Mouse (Mus musculus): Measurements from ENCODE around the gene Mpped1.

Mpped1 gene

DNA sequence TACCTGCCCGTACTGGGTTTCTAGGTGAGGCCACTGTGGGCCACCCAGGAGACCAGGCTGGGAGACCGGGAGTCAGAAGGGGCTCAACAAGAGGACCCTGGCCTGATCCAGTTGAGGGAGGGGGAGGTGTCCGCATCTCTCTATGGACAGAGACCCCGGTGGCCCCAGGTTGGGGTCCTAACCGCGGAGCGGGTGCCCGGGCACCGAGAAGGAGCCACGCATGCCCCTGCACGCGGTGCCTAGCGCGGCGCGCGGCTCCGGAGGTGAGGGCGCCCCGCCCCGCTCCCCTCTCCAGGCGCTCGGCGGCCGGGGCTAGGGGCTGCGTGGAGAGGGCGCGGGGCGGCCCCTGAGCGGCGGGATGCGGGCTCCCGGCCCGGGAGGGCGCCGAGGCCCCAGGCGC, at the start of gene Mpped1:
Gene Mpped1 (plus strand): TSS at position 81 of the 400 bp plus-strand sequence.
- DNase-seq (ENCODE audit: low spot score in 2 of 2): no peak

DNA sequence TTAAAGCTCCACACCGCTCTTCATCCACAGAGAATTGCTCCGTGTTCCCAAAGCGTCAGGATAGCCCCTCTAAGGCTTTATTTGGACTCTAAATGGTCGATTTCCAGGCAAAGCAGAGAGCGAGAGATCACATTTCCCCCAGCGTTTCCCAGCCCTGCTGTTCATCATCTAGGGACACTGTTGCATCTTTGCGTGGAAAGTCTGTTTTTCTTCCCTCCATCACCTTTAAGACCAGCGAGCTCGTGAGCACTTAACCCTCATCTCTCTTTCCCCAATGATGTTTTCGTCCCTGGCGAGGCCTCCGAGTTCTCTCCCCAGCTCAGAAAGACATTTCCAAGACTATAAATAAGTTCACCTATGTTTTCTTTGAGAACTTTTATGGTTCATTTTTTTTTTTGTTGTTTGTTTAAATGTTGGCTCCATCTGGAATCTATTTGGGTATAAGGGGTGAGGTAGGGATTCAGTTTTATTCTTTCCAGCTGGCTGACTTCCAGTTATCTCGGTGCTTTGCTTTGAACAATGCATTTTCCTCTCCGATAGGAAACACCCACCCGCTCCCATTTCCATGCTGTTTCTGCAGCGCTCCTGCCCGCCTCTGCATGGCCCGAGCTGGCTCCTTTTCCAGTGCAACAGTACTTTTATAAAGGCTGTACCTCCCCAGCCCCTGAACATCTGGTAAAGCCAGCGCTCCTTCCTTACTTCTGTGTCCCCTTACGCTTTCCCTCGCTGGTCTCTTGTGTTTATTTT, 38.4 kb upstream of the Mpped1 start:
- DNase-seq (ENCODE audit: low spot score in 2 of 2): no peak

- DNase-seq (ENCODE audit: low spot score in 2 of 2): no peak
Measured at GRCm38 (mm10) chr15:83742018-83742417, 37.2 kb upstream of the Mpped1 start.

- no peak for DNase-seq (ENCODE audit: low spot score in 2 of 2)
Measured at GRCm38 (mm10) chr15:83746311-83746710, 33.0 kb upstream of the Mpped1 start.

GRCm38 (mm10) chr15:83748986-83749385, 30.3 kb upstream of the Mpped1 start:
- no peak for DNase-seq (ENCODE audit: low spot score in 2 of 2)

- DNase-seq (ENCODE audit: low spot score in 2 of 2): no peak
Measured at GRCm38 (mm10) chr15:83749436-83749835, 29.8 kb upstream of the Mpped1 start.

GRCm38 (mm10) chr15:83756742-83757141, 22.5 kb upstream of the Mpped1 start:
- no peak for DNase-seq (ENCODE audit: low spot score in 2 of 2)

DNA sequence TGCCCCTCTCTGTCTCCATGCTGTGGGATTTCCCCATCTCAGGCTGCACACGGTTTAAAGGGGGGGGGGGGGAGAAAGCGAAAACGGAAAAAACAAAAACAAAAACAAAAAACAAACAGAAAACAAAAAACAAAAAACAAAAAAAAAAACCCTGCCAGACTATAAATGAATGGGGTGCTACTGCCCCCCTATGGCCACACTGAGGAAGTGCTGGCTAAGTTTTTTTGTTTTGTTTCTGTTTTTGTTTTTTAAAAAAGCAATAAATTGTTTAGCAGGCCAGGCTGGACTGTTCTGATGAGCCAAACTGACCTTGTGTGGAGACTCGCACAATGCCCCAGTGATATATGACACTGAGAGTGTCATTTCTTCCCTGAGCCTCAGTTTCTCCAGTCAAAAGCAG, 20.3 kb upstream of the Mpped1 start:
- DNase-seq (ENCODE audit: low spot score in 2 of 2): no peak

- peak in 1 of 2 experiments; percentile 13 for DNase-seq (ENCODE audit: low spot score in 2 of 2)
Measured at GRCm38 (mm10) chr15:83760683-83761082, 18.6 kb upstream of the Mpped1 start.

- DNase-seq (ENCODE audit: low spot score in 2 of 2): no peak
Measured at GRCm38 (mm10) chr15:83761512-83761911, 17.8 kb upstream of the Mpped1 start.

DNA sequence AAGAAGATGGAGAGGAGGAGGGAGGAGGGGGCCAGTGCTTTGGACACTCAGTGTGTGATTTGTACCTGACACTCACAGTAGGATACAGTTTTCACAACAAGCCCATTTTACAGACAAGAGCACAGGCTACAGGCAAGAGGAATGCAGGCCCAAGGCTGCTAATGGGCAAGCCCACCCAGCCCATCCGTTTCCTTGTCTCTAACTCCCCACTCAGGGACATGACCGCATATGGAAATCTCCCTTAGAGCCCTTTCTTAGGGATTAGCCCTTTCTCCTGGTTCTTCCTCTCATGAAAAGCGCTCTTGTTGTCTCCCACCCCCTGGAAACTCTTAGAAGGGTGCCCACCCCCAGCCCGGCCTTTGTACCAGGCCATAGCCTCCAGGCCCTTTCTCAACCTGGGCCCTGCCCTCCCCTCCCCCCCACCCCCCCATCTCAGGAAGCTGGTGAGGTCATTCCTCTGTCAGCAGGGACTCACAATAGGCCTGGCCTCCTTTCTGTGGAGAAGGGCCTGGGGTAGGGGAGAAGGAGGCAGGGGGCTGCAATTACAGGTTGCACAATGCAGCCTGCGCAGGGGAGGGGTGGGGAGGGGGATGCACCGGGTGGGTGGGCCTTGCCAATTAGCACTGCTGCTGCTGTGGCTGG, 13.8 kb upstream of the Mpped1 start:
- DNase-seq (ENCODE audit: low spot score in 2 of 2): no peak

DNA sequence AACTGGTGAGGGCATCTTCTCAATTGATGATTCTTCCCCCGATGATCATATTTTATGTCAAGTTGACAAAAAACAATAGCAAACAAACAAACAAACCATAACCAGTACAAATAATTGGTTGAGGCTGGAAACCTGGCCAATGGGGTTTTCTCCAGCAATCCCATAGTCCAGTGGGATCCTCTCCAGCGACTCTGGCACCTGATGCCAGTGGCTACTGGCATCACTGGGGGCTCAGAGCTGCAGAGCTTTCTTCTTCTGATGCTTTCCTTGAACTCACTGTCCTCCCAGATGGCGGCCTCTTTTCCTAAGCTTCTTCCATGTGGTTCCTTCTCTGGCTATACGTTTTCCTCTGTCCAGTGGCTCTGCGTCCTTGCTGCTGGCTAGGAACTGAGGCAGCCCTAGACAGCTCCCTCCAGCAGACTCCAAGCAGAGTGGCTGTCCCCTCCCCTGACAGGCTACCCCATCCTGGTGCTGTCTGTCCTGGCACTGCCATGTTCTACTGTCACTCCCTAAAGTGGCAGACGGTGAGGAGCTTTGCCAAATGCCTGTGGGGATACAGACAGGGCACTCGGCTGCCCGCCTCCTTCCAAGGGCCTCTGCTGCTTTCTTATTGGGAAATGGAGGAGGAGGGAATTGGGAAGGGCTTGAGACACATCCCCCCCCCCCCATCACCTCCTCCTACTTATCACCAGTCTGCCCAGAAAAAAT, 7.8 kb upstream of the Mpped1 start:
- DNase-seq (ENCODE audit: low spot score in 2 of 2): no peak

- no peak for DNase-seq (ENCODE audit: low spot score in 2 of 2)
Measured at GRCm38 (mm10) chr15:83772460-83772859, 6.8 kb upstream of the Mpped1 start.

DNA sequence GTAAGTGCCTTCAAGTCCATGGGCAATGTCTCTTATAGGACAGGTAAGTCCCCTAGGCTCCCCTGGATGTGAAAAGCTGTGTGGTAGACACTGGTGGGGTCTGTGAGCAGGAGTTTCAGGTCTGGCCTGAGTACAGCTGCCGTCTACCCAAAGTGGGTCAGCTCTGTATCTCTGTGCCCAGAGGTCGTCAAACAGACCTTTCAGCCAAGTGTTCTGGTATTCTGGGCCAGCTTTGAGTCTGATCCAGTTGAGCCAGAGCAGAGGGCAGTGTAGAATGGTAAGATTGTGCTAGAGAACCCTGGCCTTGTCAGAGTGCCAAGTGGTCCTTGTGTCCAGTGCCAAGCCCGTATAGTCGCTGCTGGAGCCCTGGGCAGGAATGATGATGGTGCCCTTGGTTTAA, 6.3 kb upstream of the Mpped1 start:
- no peak for DNase-seq (ENCODE audit: low spot score in 2 of 2)

GRCm38 (mm10) chr15:83774922-83775321, 4.3 kb upstream of the Mpped1 start:
- DNase-seq (ENCODE audit: low spot score in 2 of 2): no peak

DNA sequence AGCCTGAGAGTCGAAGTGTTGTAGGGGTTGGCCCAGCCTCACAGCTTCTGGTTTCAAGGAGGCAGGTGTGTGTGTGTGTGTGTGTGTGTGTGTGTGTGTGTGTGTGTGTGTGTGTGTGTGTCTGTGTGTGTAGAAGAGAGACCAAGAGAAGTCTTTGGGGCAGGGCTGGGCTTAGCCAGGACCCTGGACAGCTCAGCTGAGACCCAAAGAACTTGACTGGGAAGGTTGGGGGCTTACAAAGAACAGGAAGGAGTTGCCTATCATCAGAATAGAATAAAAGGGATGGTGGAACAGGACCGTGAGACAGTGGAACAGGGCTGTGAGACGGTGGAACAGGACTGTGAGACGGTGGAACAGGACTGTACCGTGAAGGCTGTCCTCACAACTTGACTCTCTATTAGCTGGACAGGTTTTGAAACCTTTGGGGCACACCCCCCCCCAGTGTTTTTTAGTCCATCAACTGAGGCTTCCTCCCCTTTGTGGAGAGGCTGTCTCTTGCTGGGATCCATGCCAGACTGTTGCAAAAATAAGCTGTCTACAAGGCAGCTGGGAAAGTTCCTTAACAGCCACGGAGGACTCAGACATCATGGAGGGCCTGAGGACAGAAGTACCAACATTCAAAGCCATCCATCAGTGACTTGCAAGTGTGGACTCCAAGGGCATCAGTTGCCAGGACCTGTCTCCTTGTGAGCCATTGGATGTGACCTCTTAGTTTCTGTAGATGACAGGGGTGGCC, 2.8 kb upstream of the Mpped1 start:
- DNase-seq (ENCODE audit: low spot score in 2 of 2): no peak

DNA sequence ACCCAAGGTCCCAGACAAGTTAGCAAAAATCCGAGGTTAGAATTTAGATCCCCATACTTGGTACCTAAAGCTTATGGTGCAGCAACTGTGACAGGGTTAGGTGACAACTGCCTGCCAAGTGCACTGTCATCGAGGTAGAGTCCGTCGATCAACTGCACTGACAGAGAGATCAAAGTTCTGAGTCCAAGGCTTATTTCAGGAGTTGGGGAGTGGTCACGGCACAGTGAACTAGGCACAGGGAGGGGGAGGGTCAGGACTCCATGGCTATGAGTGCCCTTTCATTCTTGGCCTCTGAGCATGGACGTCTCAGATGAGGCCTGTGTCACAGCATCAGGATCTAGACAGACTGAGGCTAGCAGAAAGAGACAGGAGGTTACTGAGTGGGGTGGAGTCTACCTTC, 1.8 kb upstream of the Mpped1 start:
- no peak for DNase-seq (ENCODE audit: low spot score in 2 of 2)

DNA sequence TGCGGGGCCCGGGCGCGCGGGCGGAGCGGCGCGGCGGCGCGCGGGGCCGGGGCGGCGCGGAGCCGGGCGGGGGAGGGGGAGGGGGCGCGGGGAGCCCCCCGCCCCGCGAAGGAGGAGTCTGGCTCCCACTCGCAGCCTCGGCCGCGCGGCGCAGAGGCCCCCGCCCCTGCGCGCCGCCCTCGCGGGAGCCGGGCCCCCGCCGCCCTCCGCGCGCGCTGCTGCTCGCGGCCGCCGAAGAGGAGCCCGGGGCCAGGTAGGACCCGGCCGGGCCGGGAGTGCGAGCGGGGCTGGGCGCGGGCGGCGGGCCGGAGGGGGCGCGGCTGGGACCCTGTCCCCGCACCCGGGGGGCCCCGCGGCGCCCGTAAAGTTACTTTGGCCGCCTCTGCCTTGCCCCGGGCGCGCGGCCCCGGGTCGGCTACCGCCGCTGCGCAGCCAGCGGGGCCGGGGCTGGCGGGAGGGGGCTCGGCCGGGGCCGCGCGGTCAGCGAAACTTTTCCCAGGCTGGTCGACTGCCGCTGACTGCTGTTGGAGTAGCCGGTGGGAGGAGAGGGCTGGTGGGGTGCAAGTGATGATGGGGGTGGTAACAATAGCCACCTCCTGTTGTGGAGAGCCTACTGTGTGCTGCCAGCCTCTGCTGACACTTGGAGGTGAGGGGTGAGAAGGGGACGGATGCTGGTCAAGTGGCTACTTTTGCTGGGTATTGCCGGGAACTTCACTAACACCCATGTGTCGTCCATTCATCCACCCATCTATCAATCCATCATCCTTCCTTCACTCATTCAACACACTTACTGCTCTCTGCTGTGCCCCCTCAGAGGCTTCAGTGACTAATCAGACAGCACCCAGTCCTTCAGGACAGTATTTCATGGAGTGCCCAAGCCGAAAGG, 831 bp downstream of the Mpped1 start:
- DNase-seq (ENCODE audit: low spot score in 2 of 2): no peak

GRCm38 (mm10) chr15:83781304-83781703, 2.0 kb downstream of the Mpped1 start:
- DNase-seq (ENCODE audit: low spot score in 2 of 2): no peak

DNA sequence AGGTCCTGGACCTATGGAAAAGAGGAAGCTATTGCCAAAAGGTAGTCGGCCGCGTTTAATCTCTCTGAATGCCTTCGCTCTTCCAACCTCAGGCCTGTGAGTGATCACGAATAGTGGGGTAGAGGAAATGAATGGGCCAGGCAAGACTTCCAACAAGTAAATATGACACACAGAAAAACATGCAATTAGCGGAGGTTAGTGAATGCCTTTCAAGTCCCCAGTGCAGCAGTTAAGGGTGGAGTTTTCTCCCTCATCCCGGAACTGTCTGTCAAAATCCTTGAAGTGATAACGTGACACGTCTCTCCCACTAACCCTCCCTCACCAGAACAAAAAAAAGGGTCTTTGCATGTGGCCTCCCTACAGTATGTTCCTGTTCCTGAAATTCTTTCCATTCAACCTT, 3.0 kb downstream of the Mpped1 start:
- no peak for DNase-seq (ENCODE audit: low spot score in 2 of 2)

GRCm38 (mm10) chr15:83784772-83785171, 5.5 kb downstream of the Mpped1 start:
- no peak for DNase-seq (ENCODE audit: low spot score in 2 of 2)
